Comparison of ENCODE assay signal across 8 mouse cellular contexts in the genomic region with DNA sequence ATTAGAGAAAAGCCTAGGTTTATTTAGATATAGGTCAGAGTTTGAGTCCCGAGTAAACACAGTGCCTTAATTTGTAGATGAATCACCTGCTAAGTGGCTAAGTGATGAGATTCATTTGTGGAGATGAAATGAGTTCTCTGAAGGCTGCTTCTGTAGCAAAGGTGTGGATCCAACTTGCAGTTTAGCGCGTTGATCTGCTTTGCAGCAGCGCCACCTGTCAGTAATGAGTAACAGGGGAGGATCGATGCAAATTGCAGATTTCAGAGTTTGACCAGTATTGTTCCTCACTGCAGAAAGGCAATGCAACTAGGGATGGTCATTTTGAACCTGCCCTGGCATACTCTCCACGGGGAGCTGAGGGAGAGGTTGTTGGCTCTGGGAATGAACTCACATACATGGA.
A peak's percentile ranks its signal among the peaks of the same experiment; 100 is the strongest.
DNase-seq lines count a peak whose midpoint lies in the region; ATAC-seq and TF ChIP-seq lines count a peak whose summit lies in the region.

No protein-coding gene starts in this region.

- H3K4me1 ChIP-seq in liver, postnatal 0 days (ENCODE audit: insufficient read depth), result no peaks in the 10 kb centered on the region
- H3K4me1 ChIP-seq in liver, embryonic 12.5 days, result no peaks in the 10 kb centered on the region
- no peaks in the 10 kb centered on the region for H3K4me1 ChIP-seq in forebrain, embryonic 15.5 days

- H3K4me3 ChIP-seq in liver, postnatal 0 days (ENCODE audit: low read depth, low read length), result no peak overlapping the region
- H3K4me3 ChIP-seq in liver, embryonic 12.5 days, result no peak overlapping the region
- no peak overlapping the region for H3K4me3 ChIP-seq in forebrain, embryonic 15.5 days

- H3K4me2 ChIP-seq in liver, postnatal 0 days (ENCODE audit: low read depth, low read length), result no peak overlapping the region
- H3K4me2 ChIP-seq in liver, embryonic 12.5 days, result no peak overlapping the region
- no peak overlapping the region for H3K4me2 ChIP-seq in forebrain, embryonic 15.5 days (replicated peaks)

- no peaks in the 10 kb centered on the region for H3K36me3 ChIP-seq in liver, postnatal 0 days (replicated peaks; ENCODE audit: insufficient read depth, low read length)
- H3K36me3 ChIP-seq in liver, embryonic 12.5 days, result no peaks in the 10 kb centered on the region
- no peaks in the 10 kb centered on the region for H3K36me3 ChIP-seq in forebrain, embryonic 15.5 days

- no peak for TF ChIP-seq EP300 in liver, postnatal 0 days (IDR thresholded peaks at IDR 0.05; ENCODE audit: low read depth)

- no peaks in the 10 kb centered on the region for H3K27me3 ChIP-seq in liver, postnatal 0 days (ENCODE audit: insufficient read depth, low read length)
- H3K27me3 ChIP-seq in liver, embryonic 12.5 days (replicated peaks), result no peaks in the 10 kb centered on the region
- no peaks in the 10 kb centered on the region for H3K27me3 ChIP-seq in forebrain, embryonic 15.5 days

- WGBS in liver, postnatal 0 days (ENCODE audit: insufficient replicate concordance), result 7% methylated on average over 6 of the region's 6 CpGs
- WGBS in liver, embryonic 12.5 days (ENCODE audit: insufficient replicate concordance), result 9% methylated on average over 6 of the region's 6 CpGs
- WGBS in forebrain, embryonic 15.5 days, result 7% methylated on average over 6 of the region's 6 CpGs

- H3K9ac ChIP-seq in liver, postnatal 0 days (replicated peaks), result no peak overlapping the region
- no peak overlapping the region for H3K9ac ChIP-seq in liver, embryonic 12.5 days
- no peak overlapping the region for H3K9ac ChIP-seq in forebrain, embryonic 15.5 days (replicated peaks)

- peak; percentile 12 for DNase-seq in liver, postnatal 0 days
- DNase-seq in cerebellum, postnatal 10 days, result peak; percentile 73 to 77
- DNase-seq in left cerebral cortex, adult 18-20 months (ENCODE audit: low spot score in 2 of 2), result peak; percentile 61
- DNase-seq in right cerebral cortex, adult 18-20 months, result peak; percentile 45
- DNase-seq in urinary bladder, postnatal 14 days (ENCODE audit: low spot score), result no peak
- DNase-seq in testis, postnatal 14 days (ENCODE audit: low spot score), result no peak

- no peaks in the 10 kb centered on the region for H3K9me3 ChIP-seq in liver, postnatal 0 days (ENCODE audit: low read length)
- H3K9me3 ChIP-seq in liver, embryonic 12.5 days (replicated peaks), result no peaks in the 10 kb centered on the region
- no peaks in the 10 kb centered on the region for H3K9me3 ChIP-seq in forebrain, embryonic 15.5 days

- no peak for ATAC-seq in liver, postnatal 0 days
- no peak for ATAC-seq in liver, embryonic 12.5 days
- peak; percentile 32; the same call in 1 of the 2 replicates for ATAC-seq in forebrain, embryonic 15.5 days (replicated peaks)

- TF ChIP-seq CTCF in liver, postnatal 0 days (IDR thresholded peaks at IDR 0.05; ENCODE audit: low read depth), result peak; percentile 51

- no peak overlapping the region for H3K27ac ChIP-seq in liver, postnatal 0 days (ENCODE audit: low read depth)
- no peak overlapping the region for H3K27ac ChIP-seq in liver, embryonic 12.5 days
- H3K27ac ChIP-seq in forebrain, embryonic 15.5 days (replicated peaks), result no peak overlapping the region

Comparison
In these comparisons a context has a peak if more than half of its experiments do, and no peak if none do; other contexts are left out.
1. DNase-seq: peak in liver, postnatal 0 days (single experiment), cerebellum, postnatal 10 days (2 of 2), left cerebral cortex, adult 18-20 months (2 of 2) and right cerebral cortex, adult 18-20 months (single experiment); none in urinary bladder, postnatal 14 days (single experiment) and testis, postnatal 14 days (single experiment).